Mouse (Mus musculus): ENCODE measurements at regions not wholly inside any gene's neighbourhood (a gene's known extent, or its start where the extent isn't known, plus 50 kb on each side); places are given as distances from the start of the nearest gene placed in this dataset.

GRCm38 (mm10) chr1:33395733-33396132 lies 273.9 kb downstream of the Prim2 start:
- Histone ChIP-seq H3K27me3 (ENCODE audit: control insufficient read depth, insufficient read depth, low read length) (no peaks in the 10 kb centered on the region), H3K4me3 (ENCODE audit: control insufficient read depth in 1 of 2, insufficient read depth in 1 of 2, low read depth in 1 of 2, low read length in 2 of 2) (no peak overlapping the region), H3K4me1 (ENCODE audit: control insufficient read depth in 2 of 2, insufficient read depth in 2 of 2, low read length in 2 of 2) (no peaks in the 10 kb centered on the region), H3K4me2 (ENCODE audit: low read length) (no peak overlapping the region), H3K27ac (replicated peaks in 1 of 2; ENCODE audit: control insufficient read depth in 1 of 2, insufficient read depth in 1 of 2, low read depth in 2 of 2, low read length in 2 of 2) (no peak overlapping the region), H3K36me3 (ENCODE audit: control insufficient read depth, insufficient read depth, low read length) (no peaks in the 10 kb centered on the region), H3K9ac (ENCODE audit: low read length) (no peak overlapping the region), H3K9me3 (ENCODE audit: control insufficient read depth, low read length) (no peaks in the 10 kb centered on the region)
- 73% methylated on average over 10 of the region's 10 CpGs for WGBS
- no peak for ATAC-seq (ENCODE audit: insufficient number of reproducible peaks, insufficient read depth, low FRiP score, low read depth)

GRCm38 (mm10) chr1:33394989-33395594 lies 274.5 kb downstream of the Prim2 start:
- no peaks in the 10 kb centered on the region for H3K9me3 ChIP-seq (ENCODE audit: control insufficient read depth, low read length)
- H3K4me3 ChIP-seq (ENCODE audit: control insufficient read depth in 1 of 2, insufficient read depth in 1 of 2, low read depth in 1 of 2, low read length in 2 of 2), result no peak overlapping the region
- H3K36me3 ChIP-seq (ENCODE audit: control insufficient read depth, insufficient read depth, low read length), result no peaks in the 10 kb centered on the region
- no peak for ATAC-seq (ENCODE audit: insufficient number of reproducible peaks, insufficient read depth, low FRiP score, low read depth)
- H3K27ac ChIP-seq (replicated peaks in 1 of 2; ENCODE audit: control insufficient read depth in 1 of 2, insufficient read depth in 1 of 2, low read depth in 2 of 2, low read length in 2 of 2), result no peak overlapping the region
- H3K4me2 ChIP-seq (ENCODE audit: low read length), result no peak overlapping the region
- H3K27me3 ChIP-seq (ENCODE audit: control insufficient read depth, insufficient read depth, low read length), result no peaks in the 10 kb centered on the region
- 82% methylated on average over 5 of the region's 5 CpGs for WGBS
- no peaks in the 10 kb centered on the region for H3K4me1 ChIP-seq (ENCODE audit: control insufficient read depth in 2 of 2, insufficient read depth in 2 of 2, low read length in 2 of 2)
- no peak overlapping the region for H3K9ac ChIP-seq (ENCODE audit: low read length)

- Histone ChIP-seq H3K27ac (replicated peaks in 1 of 2; ENCODE audit: control insufficient read depth in 1 of 2, insufficient read depth in 1 of 2, low read depth in 2 of 2, low read length in 2 of 2) (no peak overlapping the region), H3K36me3 (ENCODE audit: control insufficient read depth, insufficient read depth, low read length) (no peaks in the 10 kb centered on the region), H3K9me3 (ENCODE audit: control insufficient read depth, low read length) (no peaks in the 10 kb centered on the region), H3K27me3 (ENCODE audit: control insufficient read depth, insufficient read depth, low read length) (no peaks in the 10 kb centered on the region), H3K9ac (ENCODE audit: low read length) (no peak overlapping the region), H3K4me2 (ENCODE audit: low read length) (no peak overlapping the region), H3K4me1 (ENCODE audit: control insufficient read depth in 2 of 2, insufficient read depth in 2 of 2, low read length in 2 of 2) (peaks cover 0 to 5% of the 10 kb centered on the region in 2 experiments; a peak in 1 of 4 replicates), H3K4me3 (ENCODE audit: control insufficient read depth in 1 of 2, insufficient read depth in 1 of 2, low read depth in 1 of 2, low read length in 2 of 2) (no peak overlapping the region)
- no peak for ATAC-seq (ENCODE audit: insufficient number of reproducible peaks, insufficient read depth, low FRiP score, low read depth)
- WGBS, result 49% methylated on average over 7 of the region's 7 CpGs
Measured at GRCm38 (mm10) chr1:33370796-33371195, 298.8 kb downstream of the Prim2 start.

- WGBS, result 28% methylated on average over 13 of the region's 13 CpGs
- ATAC-seq (ENCODE audit: insufficient number of reproducible peaks, insufficient read depth, low FRiP score, low read depth), result no peak
- Histone ChIP-seq H3K4me3 (ENCODE audit: control insufficient read depth in 1 of 2, insufficient read depth in 1 of 2, low read depth in 1 of 2, low read length in 2 of 2) (peak overlapping the region in 1 of 2 experiments; percentile 6; a peak in 1 of 4 replicates), H3K4me2 (ENCODE audit: low read length) (peak overlapping the region; percentile 51), H3K27me3 (ENCODE audit: control insufficient read depth, insufficient read depth, low read length) (no peaks in the 10 kb centered on the region), H3K4me1 (ENCODE audit: control insufficient read depth in 2 of 2, insufficient read depth in 2 of 2, low read length in 2 of 2) (0 out of 4 replicates have a peak, but pooled peaks cover 0 to 2% of the 10 kb centered on the region in 2 experiments), H3K36me3 (ENCODE audit: control insufficient read depth, insufficient read depth, low read length) (no peaks in the 10 kb centered on the region), H3K27ac (replicated peaks in 1 of 2; ENCODE audit: control insufficient read depth in 1 of 2, insufficient read depth in 1 of 2, low read depth in 2 of 2, low read length in 2 of 2) (no peak overlapping the region), H3K9ac (ENCODE audit: low read length) (no peak overlapping the region), H3K9me3 (ENCODE audit: control insufficient read depth, low read length) (no peaks in the 10 kb centered on the region)
Measured at GRCm38 (mm10) chr1:33362688-33363426, 306.7 kb downstream of the Prim2 start.

- peak; percentile 90 for ATAC-seq (ENCODE audit: insufficient number of reproducible peaks, insufficient read depth, low FRiP score, low read depth)
- peak overlapping the region; percentile 27 to 56; a peak in 3 of 4 replicates for H3K27ac ChIP-seq (replicated peaks in 1 of 2; ENCODE audit: control insufficient read depth in 1 of 2, insufficient read depth in 1 of 2, low read depth in 2 of 2, low read length in 2 of 2)
- H3K4me3 ChIP-seq (ENCODE audit: control insufficient read depth in 1 of 2, insufficient read depth in 1 of 2, low read depth in 1 of 2, low read length in 2 of 2), result no peak overlapping the region
- H3K36me3 ChIP-seq (ENCODE audit: control insufficient read depth, insufficient read depth, low read length), result no peaks in the 10 kb centered on the region
- peaks cover 4 to 9% of the 10 kb centered on the region in 2 experiments; a peak in 2 of 4 replicates for H3K4me1 ChIP-seq (ENCODE audit: control insufficient read depth in 2 of 2, insufficient read depth in 2 of 2, low read length in 2 of 2)
- no peaks in the 10 kb centered on the region for H3K9me3 ChIP-seq (ENCODE audit: control insufficient read depth, low read length)
- WGBS, result 15% methylated on average over 3 of the region's 3 CpGs
- H3K4me2 ChIP-seq (ENCODE audit: low read length), result no peak overlapping the region
- no peaks in the 10 kb centered on the region for H3K27me3 ChIP-seq (ENCODE audit: control insufficient read depth, insufficient read depth, low read length)
- H3K9ac ChIP-seq (ENCODE audit: low read length), result no peak overlapping the region
Measured at GRCm38 (mm10) chr1:33334061-33334460, 335.5 kb downstream of the Prim2 start.

All from heart, embryonic 14.5 days (tissue).